Mouse (Mus musculus): Measurements from ENCODE around the gene Gm13420. TPM values are rescaled to one million over a fixed set of nuclear protein-coding genes. Genes with fewer than 3 reads are reported as not detected.
"Not testable (repeated sequence)": the region's sequence is repeated elsewhere in the genome, so short reads cannot be mapped to it uniquely, and the experiment has no call there.

The Gm13420 gene
- total RNA-seq, 2 experiments from 2014 or later = 2.5 to 2.8 TPM

DNA sequence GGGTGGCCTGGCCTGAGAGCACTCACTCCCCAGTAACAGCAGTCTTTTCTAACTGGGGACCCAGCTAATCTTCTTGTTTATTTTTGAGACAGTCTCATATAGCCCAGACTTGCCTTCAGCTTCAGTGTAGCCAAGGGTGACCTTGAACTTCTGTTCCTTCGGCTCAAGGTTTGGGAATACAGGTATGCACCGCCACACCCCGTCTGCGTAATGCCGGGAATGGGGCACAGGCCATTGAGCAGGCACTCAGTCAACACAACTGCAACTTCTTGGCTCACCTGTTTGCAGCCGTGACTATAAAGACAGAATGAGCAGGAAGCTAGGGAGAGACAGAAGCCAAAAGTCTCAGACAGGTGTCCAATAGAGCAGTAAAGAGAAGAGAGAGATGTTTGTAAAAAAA is 7.2 kb downstream of the Gm13420 start:
- DNase-seq (ENCODE audit: extremely low spot score in 1 of 2, low spot score in 2 of 2) = no peak
- intact Hi-C loops (cut with DNase I) = no loop called here

GRCm38 (mm10) chr2:29741207-29741606 is 10.3 kb downstream of the Gm13420 start:
- no peak for DNase-seq (ENCODE audit: extremely low spot score in 1 of 2, low spot score in 2 of 2)
- intact Hi-C loops (cut with DNase I) = no loop called here

DNA sequence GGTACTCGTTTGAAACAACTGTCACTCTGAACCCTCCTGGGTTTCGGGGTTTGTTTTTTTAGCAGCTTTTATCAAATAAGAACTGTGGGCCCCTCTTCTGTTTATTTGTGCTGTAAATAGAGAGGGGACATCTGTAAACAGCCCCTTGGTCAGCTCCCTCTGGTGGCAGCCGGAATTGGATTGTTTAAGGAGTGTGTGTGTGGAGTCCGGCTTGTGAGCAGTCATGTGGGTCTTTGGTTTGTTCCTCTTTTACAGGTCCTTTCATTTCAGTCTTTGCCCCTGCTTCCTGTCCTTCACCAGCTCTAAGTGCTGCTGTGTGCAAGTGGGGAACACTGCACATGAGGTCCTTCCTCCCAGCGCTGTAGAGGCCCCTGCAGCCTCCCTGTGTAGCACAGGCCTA is 12.1 kb downstream of the Gm13420 start:
- DNase-seq (ENCODE audit: extremely low spot score in 1 of 2, low spot score in 2 of 2) = no peak
- intact Hi-C loops (cut with DNase I) = no loop called here

GRCm38 (mm10) chr2:29738799-29739198 is 12.7 kb downstream of the Gm13420 start:
- no peak for DNase-seq (ENCODE audit: extremely low spot score in 1 of 2, low spot score in 2 of 2)
- intact Hi-C loops (cut with DNase I) = no loop called here

DNA sequence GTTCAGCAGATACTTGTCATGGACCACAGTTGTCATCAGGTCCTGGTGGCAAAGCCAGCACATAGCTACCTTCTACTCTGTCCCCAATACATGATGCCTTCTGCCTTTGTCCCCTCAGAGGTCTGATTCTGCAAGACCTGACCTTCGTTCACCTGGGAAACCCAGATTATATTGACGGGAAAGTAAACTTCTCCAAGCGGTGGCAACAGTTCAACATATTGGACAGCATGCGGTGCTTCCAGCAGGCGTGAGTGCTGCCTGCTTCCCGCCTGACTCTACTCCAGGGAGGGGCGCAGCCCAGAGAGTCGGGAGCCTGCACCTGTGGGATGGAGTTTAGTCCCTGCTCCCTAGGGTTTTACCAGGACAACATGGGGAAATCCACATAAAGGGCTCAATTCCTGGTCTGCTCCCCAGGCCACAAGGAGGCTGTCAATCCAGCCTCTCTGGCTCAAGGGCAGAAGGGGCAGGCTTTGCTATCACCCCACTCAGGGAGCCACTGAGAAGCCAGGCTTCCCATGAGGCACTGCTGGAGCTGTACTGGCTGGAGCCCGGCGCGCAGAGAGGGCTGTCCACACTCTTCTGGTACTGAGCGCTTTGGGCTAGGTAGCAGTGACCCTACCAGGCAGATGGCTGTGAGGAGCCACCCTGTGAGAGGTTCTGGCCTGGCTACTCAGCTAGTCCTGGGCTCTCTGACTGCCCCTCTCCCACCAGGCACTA is 14.1 kb downstream of the Gm13420 start:
- DNase-seq (ENCODE audit: extremely low spot score in 1 of 2, low spot score in 2 of 2) = no peak
- intact Hi-C loops (cut with DNase I) = no loop called here

GRCm38 (mm10) chr2:29735708-29736107 is 15.8 kb downstream of the Gm13420 start:
- DNase-seq (ENCODE audit: extremely low spot score in 1 of 2, low spot score in 2 of 2) = no peak
- intact Hi-C loops (cut with DNase I) = no loop called here

GRCm38 (mm10) chr2:29733348-29733747 is 18.1 kb downstream of the Gm13420 start:
- intact Hi-C loops (cut with DNase I) = no loop called here
- DNase-seq (ENCODE audit: extremely low spot score in 1 of 2, low spot score in 2 of 2) = no peak

- intact Hi-C loops (cut with DNase I) = no loop called here
- no peak for DNase-seq (ENCODE audit: extremely low spot score in 1 of 2, low spot score in 2 of 2)
Observed at GRCm38 (mm10) chr2:29732559-29732958, 18.9 kb downstream of the Gm13420 start.

DNA sequence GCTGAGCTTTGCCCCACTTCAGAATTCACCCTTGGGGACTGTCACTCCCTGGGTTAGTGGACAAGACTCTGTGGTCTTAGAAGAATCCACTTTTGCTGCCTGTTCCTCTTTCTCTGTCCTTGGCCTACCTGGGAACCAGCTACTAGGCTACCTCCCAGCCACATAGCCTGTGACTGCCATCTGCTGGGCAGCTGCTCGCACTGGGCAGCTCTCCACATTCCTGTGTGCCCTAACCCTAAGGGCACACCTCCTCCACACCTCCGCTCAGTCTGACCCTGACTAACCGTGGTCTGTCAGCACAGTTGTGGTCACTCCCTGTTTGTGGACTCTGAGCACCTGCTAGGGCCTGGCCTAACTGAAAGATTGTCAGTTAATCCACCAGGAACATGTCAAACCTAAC is 19.9 kb downstream of the Gm13420 start:
- intact Hi-C loops (cut with DNase I) = no loop called here
- no peak for DNase-seq (ENCODE audit: extremely low spot score in 1 of 2, low spot score in 2 of 2)

- DNase-seq (ENCODE audit: extremely low spot score in 1 of 2, low spot score in 2 of 2) = no peak
- intact Hi-C loops (cut with DNase I) = no loop called here
Observed at GRCm38 (mm10) chr2:29729500-29729899, 22.0 kb downstream of the Gm13420 start.

GRCm38 (mm10) chr2:29724664-29725365 is 26.7 kb downstream of the Gm13420 start:
- intact Hi-C loops (cut with DNase I) = no loop called here
- DNase-seq (ENCODE audit: extremely low spot score in 1 of 2, low spot score in 2 of 2) = no peak

- DNase-seq (ENCODE audit: extremely low spot score in 1 of 2, low spot score in 2 of 2) = no peak
- intact Hi-C loops (cut with DNase I) = no loop called here
Observed at GRCm38 (mm10) chr2:29723132-29723531, 28.4 kb downstream of the Gm13420 start.

DNA sequence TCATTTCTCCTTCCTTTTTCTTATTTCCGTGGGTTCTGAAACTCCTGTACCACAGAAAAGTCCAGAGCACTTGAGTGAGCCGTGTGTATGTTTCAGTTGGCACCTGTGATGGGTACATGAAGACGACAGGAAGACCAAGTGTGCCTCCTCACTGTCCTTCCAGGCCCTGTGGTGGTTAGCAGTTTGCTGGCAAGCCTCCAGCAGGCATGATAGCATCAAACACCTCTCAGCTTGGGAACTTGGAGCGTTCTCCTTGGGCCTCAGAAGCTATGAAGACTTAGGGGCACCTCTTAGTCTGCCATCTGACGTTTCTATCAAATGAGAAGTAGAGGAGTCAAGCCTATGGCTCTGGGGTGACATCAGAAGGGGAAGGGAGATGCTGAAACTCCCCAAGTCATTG is 32.9 kb downstream of the Gm13420 start:
- DNase-seq (ENCODE audit: extremely low spot score in 1 of 2, low spot score in 2 of 2) = no peak
- intact Hi-C loops (cut with DNase I) = no loop called here

DNA sequence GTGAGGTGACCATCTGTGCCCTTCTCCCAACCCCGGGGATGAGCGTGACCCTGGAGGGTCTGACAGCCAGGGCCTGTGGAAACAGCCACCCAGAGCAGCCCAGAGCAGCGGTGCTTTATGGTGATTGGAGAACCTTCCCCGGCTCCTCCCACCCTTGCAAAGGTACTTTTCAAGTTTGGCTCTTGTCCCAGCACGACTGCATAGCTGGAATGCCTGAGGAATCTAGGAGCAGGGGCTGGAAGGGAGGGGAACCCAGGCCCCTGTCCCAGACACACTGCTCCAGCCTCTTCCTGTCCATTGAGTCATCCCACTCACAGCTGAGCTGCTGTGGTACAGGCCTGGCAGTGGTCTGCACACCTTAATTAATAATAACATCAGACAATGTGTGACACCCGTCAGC is 34.8 kb downstream of the Gm13420 start:
- intact Hi-C loops (cut with DNase I) = no loop called here
- DNase-seq (ENCODE audit: extremely low spot score in 1 of 2, low spot score in 2 of 2) = peak in 1 of 2 experiments; percentile 57

DNA sequence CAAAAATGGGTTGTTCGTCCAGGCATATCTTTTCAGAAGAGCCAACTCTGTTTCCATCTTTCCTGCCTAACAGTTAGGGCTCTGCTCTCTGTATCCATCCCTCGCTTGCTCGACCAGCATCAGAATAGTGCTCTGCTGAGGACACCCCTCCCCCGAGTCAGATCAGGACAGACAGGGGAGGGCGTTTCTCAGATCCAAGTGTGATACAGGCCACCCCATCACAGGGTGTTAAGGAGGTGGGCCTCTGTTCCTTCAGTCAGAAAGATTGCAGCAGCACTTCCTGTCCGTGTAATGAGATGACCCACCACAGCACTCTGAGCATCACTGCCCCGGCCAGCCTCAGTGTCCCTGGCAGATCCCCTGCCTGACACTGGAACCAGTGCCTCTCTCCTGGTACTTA is 35.3 kb downstream of the Gm13420 start:
- no peak for DNase-seq (ENCODE audit: extremely low spot score in 1 of 2, low spot score in 2 of 2)

DNA sequence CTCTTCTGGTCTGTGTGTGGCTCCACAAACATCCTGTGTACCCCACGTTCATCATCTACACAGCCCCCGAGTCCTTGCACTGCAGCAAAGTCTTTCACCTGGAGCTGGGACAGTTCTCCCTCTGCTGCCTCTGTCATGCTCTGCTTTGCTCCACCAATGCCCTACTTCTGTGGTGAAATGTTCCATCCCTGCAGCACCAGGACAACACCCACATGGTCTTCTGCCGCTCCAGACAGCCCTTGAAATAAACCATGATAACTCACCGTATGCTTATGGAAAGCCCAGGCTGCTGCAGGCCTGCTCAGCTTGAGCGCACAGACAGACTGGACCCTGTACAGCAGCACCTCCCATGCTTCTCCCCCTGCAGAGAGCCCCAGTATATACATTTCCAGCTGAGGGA is 37.4 kb downstream of the Gm13420 start:
- no peak for DNase-seq (ENCODE audit: extremely low spot score in 1 of 2, low spot score in 2 of 2)
- intact Hi-C loops (cut with DNase I) = no loop called here

More for the DNA sequence above, 35.3 kb downstream of the Gm13420 start:
- intact Hi-C loops (cut with DNase I) = no loop called here

GRCm38 (mm10) chr2:29713501-29713900 is 38.0 kb downstream of the Gm13420 start:
- DNase-seq (ENCODE audit: extremely low spot score in 1 of 2, low spot score in 2 of 2) = no peak
- intact Hi-C loops (cut with DNase I) = no loop called here

DNA sequence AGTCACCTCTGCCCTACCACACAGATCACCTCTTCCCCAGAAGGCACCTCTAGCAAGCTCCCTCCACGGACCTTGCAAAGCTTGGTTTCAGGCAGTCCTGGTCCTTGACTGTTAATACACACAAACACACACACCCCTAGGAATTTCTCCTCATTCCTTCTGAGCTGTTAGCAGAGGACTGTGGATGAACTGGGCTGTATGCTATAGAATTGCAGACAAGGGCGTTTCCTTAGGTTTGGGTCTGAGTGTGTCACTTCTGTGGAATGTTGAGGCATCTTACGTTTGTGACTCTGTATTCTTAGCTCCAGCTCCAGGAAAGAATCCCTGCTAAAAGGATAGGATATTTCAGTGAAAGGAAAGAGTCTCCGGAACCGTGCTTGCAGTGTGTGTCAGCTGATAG is 39.6 kb downstream of the Gm13420 start:
- DNase-seq (ENCODE audit: extremely low spot score in 1 of 2, low spot score in 2 of 2) = no peak
- intact Hi-C loops (cut with DNase I) = no loop called here

- no peak for DNase-seq (ENCODE audit: extremely low spot score in 1 of 2, low spot score in 2 of 2)
- intact Hi-C loops (cut with DNase I) = no loop called here
Observed at GRCm38 (mm10) chr2:29711038-29711437, 40.4 kb downstream of the Gm13420 start.

DNA sequence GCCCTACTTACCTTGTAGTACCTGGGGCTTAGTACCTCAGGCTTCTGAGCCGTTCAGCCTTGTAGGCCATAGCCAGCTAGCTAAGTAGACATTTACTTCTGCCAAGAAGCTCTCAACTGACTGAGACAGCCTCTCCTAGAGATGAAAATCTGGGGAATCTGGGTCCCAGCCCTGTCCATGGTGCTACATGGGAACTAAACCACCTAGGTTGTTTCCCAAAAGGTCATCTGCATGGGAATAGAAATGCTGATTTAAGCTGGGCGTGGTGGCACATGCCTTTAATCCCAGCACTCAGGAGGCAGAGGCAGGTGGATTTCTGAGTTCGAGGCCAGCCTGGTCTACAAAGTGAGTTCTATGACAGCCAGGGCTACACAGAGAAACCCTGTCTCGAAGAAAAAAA is 43.3 kb downstream of the Gm13420 start:
- DNase-seq (ENCODE audit: extremely low spot score in 1 of 2, low spot score in 2 of 2); intact Hi-C loops (cut with DNase I): not testable (repeated sequence)

DNA sequence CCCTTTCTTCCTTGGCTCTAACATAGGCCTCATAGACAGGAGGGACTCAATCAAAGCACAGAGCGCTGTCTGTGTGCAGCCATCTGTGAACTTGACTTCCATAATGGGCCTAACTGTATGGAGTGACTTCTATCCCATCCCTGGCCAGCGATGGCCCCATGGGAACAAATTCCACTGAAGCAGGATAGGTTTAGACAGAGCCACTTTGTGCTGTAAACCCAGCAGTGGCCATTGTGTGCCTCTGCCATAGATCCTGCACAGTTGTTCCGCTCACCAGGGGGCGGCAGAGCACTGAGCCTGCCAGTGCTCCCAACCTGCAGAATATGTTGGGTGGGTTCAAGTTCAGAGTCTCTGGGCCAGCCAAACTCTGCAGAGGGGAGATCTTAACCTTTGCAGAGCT is 43.8 kb downstream of the Gm13420 start:
- intact Hi-C loops (cut with DNase I) = no loop called here
- no peak for DNase-seq (ENCODE audit: extremely low spot score in 1 of 2, low spot score in 2 of 2)

All from left cerebral cortex, postnatal 10 days (tissue).